Mouse (Mus musculus) ES-Bruce4 (cell line): ENCODE results near the gene Dpysl5. TPM values are rescaled to one million over a fixed set of nuclear protein-coding genes. Genes with fewer than 3 reads are reported as not detected.
"Not testable (repeated sequence)": the region's sequence is repeated elsewhere in the genome, so short reads cannot be mapped to it uniquely, and the experiment has no call there.

ENCODE experiments used
- H3K27ac ChIP-seq: 2 replicates; pipeline ENCODE4 v1.5.1; 2012; ENCODE audit warnings: low read length, inconsistent platforms; ENCODE audit not compliant: insufficient read depth
- H3K27me3 ChIP-seq: 2 replicates; pipeline ENCODE4 v1.6.1; 2012; ENCODE audit warnings: mild to moderate bottlenecking, low read length, inconsistent platforms; ENCODE audit not compliant: control insufficient read depth, poor library complexity, insufficient read depth, severe bottlenecking
- H3K36me3 ChIP-seq: 2 replicates; pipeline ENCODE4 v1.6.1; 2012; ENCODE audit warnings: inconsistent platforms, mild to moderate bottlenecking, low read length, moderate library complexity; ENCODE audit not compliant: control insufficient read depth, poor library complexity, insufficient read depth, severe bottlenecking
- H3K4me1 ChIP-seq: one replicate; pipeline ENCODE4 v1.8.1; 2011; ENCODE audit warnings: low read length; ENCODE audit not compliant: control insufficient read depth, insufficient read depth
- H3K4me3 ChIP-seq: 2 replicates; pipeline ENCODE4 v1.5.1; 2011; ENCODE audit warnings: low read depth, mild to moderate bottlenecking, low read length
- H3K9ac ChIP-seq: 2 replicates; pipeline ENCODE4 v1.6.1; 2012; ENCODE audit warnings: low read depth, mild to moderate bottlenecking, inconsistent platforms; ENCODE audit not compliant: poor library complexity, severe bottlenecking
- H3K9me3 ChIP-seq: replicated peaks from 2 replicates; pipeline ENCODE4 v1.6.1; 2012; ENCODE audit warnings: mild to moderate bottlenecking, low read length, inconsistent platforms; ENCODE audit not compliant: control insufficient read depth, poor library complexity, insufficient read depth, severe bottlenecking
- CTCF ChIP-seq: IDR thresholded peaks from one replicate; pipeline ENCODE4 v1.8.1; 2011; ENCODE audit warnings: low read depth, low read length
- EP300 ChIP-seq: IDR thresholded peaks from 2 replicates; pipeline ENCODE4 v1.6.1; 2011; ENCODE audit warnings: low read depth, low read length; ENCODE audit not compliant: insufficient read depth
- POLR2A ChIP-seq: IDR thresholded peaks from one replicate; pipeline ENCODE4 v1.8.1; 2011; ENCODE audit warnings: low read length; ENCODE audit not compliant: insufficient read depth
- polyA plus RNA-seq: library from polyadenylated mRNA; stranded (reverse); fragments of >200 nt; gene quantifications from 2 replicates; pipeline ENCODE4 v1.2.4, GENCODE M21; 2011; ENCODE audit warnings: low read depth; ENCODE audit not compliant: missing spikeins, insufficient read depth, insufficient read length

Gene Dpysl5
- polyA plus RNA-seq, 1 experiment, result 35.2 TPM

DNA sequence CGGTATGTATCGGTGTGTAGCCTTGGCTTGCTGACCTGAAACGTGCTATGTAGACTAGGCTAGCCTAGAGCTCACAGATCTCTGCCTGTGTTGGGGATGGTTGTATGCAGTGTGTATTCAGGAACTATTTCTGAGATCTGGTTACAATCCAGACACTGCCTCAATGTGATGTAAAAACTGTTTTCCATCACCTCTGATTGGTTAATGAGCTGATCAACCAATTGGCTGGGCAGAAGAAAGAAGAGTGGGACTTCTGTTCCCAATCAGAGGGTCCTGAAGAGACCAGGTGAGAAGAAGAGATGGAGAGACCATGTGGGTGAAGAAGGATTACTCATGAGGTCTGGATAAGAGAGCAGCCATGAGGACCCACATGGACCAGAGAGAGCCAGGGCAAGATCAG is 43.7 kb upstream of the Dpysl5 start:
- H3K9me3 ChIP-seq, result no peaks in the 10 kb centered on the region
- peaks cover 45% of the 10 kb centered on the region for H3K36me3 ChIP-seq
- no peaks in the 10 kb centered on the region for H3K4me1 ChIP-seq
- H3K27me3 ChIP-seq, result no peaks in the 10 kb centered on the region
- H3K4me3 ChIP-seq, result peak overlapping the region; percentile 95
- peak overlapping the region; percentile 95 for H3K9ac ChIP-seq
- no peak for TF ChIP-seq CTCF
- TF ChIP-seq EP300, result no peak
- TF ChIP-seq POLR2A, result no peak
- 0 out of 2 replicates have a peak overlapping the region, but pooled peaks have one; percentile 32 for H3K27ac ChIP-seq

DNA sequence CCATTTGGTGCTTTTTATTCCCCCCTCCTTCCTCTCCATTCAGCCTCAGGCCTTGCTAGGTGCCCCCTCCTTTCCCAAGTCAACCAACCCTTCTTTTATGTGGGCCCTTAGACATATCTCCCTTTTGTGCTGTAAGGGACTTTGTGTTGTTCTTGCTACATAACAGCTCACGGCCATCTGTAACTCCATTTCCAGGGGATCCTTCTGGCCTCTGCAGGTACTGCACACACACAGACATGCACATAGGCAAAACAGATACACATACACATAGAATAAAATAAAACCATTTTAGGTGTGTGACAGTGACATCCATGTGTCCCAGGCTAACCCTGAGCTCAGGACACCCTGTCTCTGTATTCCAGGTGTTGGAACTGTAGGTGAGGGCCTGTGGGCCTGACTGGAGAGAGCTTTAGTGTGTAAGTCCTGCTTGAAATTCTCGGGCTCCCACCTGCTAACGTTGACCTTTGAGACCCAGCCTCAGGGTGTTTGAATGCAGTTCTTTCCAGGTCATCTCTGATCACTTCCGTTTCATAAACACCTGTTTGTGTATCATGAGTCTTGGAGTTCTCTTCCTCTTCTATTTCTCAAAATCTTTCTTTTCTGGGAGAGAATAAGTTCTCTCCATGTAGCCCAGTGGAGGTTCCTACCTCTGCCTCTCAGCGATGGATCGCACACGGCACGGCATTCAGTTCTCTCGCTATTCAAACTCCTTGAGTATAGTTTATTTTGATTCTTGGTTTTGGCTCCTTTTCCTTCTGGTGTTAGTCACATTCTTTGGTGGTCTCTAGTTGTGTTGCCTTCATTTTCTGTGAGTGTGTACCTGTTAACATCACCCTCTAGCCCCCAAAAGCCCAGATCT is 42.5 kb upstream of the Dpysl5 start:
- Histone ChIP-seq H3K27ac (no peak overlapping the region), H3K4me1 (no peaks in the 10 kb centered on the region), H3K36me3 (peaks cover 55% of the 10 kb centered on the region), H3K4me3 (peak overlapping the region; percentile 40), H3K9me3 (no peaks in the 10 kb centered on the region), H3K9ac (no peak overlapping the region), H3K27me3 (no peaks in the 10 kb centered on the region)
- TF ChIP-seq POLR2A, result no peak
- TF ChIP-seq CTCF, result no peak
- TF ChIP-seq EP300, result no peak

DNA sequence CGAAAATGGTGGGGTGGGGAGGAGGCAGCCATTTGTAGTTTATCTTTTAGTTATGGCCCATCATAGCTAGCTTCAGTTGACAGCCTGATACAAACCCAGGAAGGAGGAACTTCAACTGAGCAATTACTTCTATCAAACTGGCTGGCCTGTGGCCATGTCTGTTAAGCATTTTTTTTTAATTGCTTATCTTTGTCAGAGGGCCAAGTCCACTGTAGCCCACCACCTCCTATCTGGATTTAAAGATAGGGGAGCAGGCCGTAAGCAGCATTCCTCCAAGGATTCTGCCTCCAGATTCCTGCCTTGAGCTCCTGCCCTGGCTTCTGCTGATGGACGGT is 41.9 kb upstream of the Dpysl5 start:
- H3K4me1 ChIP-seq, result no peaks in the 10 kb centered on the region
- H3K9ac ChIP-seq, result no peak overlapping the region
- H3K27ac ChIP-seq, result no peak overlapping the region
- no peaks in the 10 kb centered on the region for H3K9me3 ChIP-seq
- H3K4me3 ChIP-seq, result no peak overlapping the region
- no peak for TF ChIP-seq EP300
- no peak for TF ChIP-seq CTCF
- no peak for TF ChIP-seq POLR2A
- H3K27me3 ChIP-seq, result no peaks in the 10 kb centered on the region
- peaks cover 61% of the 10 kb centered on the region for H3K36me3 ChIP-seq

DNA sequence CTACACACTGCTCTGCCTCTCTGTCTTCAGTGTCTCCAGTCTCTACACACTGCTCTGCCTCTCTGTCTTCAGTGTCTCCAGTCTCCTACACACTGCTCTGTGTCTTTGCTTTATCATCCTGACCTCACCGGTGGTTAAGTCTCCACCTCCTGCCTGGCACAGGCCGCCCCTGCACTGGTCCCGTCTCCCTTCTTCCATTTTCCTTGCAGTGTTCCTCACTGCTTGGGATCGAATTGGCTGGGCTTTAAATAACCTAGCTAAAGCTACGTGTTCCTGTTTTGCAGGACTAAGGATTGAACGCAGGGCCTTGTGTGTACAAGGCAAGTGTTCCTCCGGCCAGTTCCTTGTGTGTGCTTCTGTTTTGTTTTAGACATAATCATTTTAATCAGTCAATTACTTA is 41.3 kb upstream of the Dpysl5 start:
- H3K9me3 ChIP-seq, result no peaks in the 10 kb centered on the region
- H3K4me1 ChIP-seq, result no peaks in the 10 kb centered on the region
- no peak overlapping the region for H3K9ac ChIP-seq
- TF ChIP-seq CTCF, result no peak
- H3K27me3 ChIP-seq, result no peaks in the 10 kb centered on the region
- H3K27ac ChIP-seq, result no peak overlapping the region
- no peak overlapping the region for H3K4me3 ChIP-seq
- peaks cover 65% of the 10 kb centered on the region for H3K36me3 ChIP-seq

DNA sequence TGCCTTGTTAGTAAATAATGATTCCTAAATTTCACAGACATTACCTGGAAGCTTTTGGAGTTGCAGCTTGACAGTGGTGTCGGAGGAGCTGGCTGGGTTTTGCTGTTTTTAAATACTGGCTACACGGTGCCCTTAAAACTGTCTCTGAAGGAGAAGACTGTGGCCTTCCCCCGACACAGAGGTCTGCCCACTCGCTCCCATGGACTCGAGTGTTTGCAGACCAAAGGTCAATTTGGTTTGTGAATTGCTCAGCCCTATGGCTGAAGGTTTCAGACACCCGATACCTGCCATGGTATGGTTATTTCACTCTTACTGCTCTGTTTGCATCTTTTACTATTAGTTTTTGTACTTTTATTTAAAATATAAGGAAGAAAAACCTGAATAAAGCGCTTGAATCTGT is 37.4 kb upstream of the Dpysl5 start:
- no peak for TF ChIP-seq EP300
- no peak for TF ChIP-seq POLR2A
- TF ChIP-seq CTCF, result no peak
- no peaks in the 10 kb centered on the region for H3K27me3 ChIP-seq

DNA sequence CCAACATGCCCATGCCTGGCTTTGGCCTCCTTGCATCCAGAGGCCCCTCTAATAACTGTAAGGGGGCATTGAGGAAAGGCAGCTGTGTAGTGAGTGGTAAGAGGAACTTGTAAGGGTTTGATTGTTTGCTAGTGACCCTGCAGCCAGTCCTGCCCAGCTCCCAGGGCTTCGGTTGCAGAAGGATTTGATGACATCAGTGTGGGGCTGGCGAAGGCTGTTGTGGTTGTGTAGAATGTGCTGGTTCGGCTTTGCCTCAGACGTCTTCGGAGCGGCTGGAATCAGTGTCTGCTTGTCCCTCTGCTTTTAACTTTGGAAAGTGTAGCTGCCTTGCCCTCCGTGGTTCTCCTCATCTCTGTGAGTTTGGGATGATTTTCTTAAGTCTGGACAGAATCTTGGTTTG is 34.6 kb upstream of the Dpysl5 start:
- H3K27ac ChIP-seq, result no peak overlapping the region
- H3K4me1 ChIP-seq, result no peaks in the 10 kb centered on the region
- no peaks in the 10 kb centered on the region for H3K27me3 ChIP-seq
- peaks cover 34% of the 10 kb centered on the region for H3K36me3 ChIP-seq
- no peak for TF ChIP-seq POLR2A
- no peaks in the 10 kb centered on the region for H3K9me3 ChIP-seq
- no peak overlapping the region for H3K9ac ChIP-seq
- no peak overlapping the region for H3K4me3 ChIP-seq

More for the DNA sequence above, 37.4 kb upstream of the Dpysl5 start:
- H3K36me3 ChIP-seq, result peaks cover 58% of the 10 kb centered on the region
- H3K9ac ChIP-seq, result no peak overlapping the region
- H3K27ac ChIP-seq, result no peak overlapping the region
- H3K4me1 ChIP-seq, result no peaks in the 10 kb centered on the region
- no peaks in the 10 kb centered on the region for H3K9me3 ChIP-seq
- H3K4me3 ChIP-seq, result no peak overlapping the region

DNA sequence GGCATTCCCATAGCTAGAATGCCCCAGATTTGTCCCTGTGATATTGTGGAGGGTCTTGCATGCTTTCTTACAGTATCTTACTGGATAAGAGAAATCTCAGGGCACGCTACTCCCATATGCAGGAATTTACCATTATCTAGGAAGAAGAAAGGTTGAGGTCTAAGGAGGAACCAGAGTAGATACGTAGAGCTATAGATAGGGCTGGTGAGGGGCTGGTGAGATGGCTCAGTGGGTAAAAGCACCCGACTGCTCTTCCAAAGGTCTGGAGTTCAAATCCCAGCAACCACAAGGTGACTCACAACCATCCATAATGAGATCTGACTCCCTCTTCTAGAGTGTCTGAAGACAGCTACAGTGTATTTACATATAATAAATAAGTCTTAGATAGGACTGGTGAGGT is 33.3 kb upstream of the Dpysl5 start:
- H3K27me3 ChIP-seq, H3K4me3 ChIP-seq, H3K4me1 ChIP-seq, H3K9me3 ChIP-seq, H3K9ac ChIP-seq, H3K27ac ChIP-seq: not testable (repeated sequence)
- H3K36me3 ChIP-seq, result peaks cover 22% of the 10 kb centered on the region
